Mouse (Mus musculus): ENCODE results near the gene Cygb.

DNA sequence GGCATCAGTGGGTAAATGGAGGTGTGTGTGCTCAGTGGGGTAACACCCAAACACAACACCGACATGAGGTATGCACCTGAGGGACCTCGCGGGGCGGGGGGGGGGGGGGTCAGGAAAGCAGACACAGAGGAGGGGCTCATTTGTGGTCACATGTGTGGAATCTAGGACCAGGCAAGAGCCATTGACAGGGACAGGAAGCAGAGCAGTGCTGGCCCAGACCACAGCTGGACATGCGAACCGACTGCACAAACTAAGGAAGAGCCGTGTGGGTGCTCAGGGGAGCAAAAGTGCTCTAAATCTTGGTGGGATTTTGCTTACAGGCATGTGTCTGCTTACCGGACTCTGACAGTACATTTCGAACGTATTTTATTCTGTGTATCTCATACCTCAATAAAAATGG is 11.2 kb upstream of the Cygb start:
- TF ChIP-seq CTCF (IDR thresholded peaks at IDR 0.05; ENCODE audit: low read depth) (no peak), EP300 (IDR thresholded peaks at IDR 0.05; ENCODE audit: low read depth) (no peak)
